Mouse (Mus musculus): ENCODE measurements around the gene Zmiz1.

Gene Zmiz1

DNA sequence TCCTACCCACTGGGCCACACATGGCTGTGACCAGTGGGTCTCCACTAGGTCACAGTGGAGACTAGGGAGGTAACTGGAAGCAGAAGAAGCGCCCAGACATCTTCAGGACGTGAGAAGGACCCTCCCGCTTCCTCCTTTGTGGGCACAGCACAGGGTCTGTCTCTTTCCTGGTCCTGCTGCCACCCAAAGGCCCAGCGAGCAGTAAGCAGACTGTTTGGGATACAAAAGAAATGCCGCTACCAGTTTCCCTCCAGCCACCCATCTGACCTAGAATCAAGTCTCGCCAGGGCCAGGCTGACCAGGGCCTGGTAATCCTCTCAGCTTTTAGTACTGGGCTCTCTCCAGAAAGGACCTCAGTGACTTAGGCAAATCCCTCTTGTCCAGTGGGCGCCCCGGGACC is 156.6 kb downstream of the Zmiz1 start:
- no peak for DNase-seq (ENCODE audit: low spot score)

DNA sequence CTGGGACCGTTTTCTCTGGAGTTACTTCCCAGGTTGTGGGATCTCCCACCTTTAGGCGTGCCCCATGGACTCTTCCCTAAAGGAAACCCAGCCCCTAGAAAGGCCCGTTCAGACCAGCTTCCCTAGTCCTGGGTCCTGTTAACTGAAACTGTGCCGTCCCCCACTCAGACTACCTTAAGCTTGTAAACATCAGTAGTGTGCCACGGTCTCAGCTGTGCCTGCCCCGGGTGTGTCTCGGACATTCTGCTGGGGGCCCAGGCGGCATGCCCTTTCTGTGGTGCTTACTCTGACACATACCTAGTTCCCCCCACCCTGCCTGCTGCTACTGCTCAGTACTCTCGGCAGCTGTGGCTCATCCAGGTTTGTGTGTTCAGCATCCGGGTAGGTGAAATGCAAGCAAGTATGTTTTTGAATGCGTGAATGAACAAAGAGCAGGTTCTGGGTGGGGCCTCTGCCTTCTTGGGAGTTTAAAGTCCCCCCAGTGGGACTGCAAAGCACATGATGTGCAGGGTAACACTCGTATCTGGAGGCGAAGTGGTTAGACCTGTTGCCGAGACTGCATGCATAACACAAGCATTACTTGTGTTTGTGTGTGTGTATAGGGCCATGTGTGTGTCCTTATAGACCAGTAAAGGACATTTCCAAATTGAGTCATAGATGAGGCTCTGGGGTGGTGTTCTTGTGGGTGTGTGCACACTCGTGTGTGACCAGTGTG is 157.2 kb downstream of the Zmiz1 start:
- no peak for DNase-seq (ENCODE audit: low spot score)

DNA sequence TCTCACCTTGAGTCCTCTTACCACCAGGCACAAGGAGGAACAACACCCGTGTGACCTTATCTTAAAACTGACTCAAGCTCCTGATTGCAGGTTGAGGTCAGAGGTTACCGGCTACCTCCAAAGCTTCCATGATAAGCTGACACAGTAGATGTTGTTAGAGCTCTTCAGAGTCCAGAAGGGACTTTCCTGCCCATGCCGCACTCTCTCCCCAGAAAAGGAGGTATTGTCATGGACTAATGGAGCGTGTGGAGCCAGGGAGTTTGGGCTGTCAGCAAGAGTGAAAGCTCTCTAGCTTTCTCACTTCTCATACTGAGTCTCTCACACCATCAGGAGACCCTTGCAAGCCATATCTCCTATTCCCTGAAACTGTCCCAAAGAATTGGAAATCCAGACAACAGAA is 158.3 kb downstream of the Zmiz1 start:
- DNase-seq (ENCODE audit: low spot score) = no peak

DNA sequence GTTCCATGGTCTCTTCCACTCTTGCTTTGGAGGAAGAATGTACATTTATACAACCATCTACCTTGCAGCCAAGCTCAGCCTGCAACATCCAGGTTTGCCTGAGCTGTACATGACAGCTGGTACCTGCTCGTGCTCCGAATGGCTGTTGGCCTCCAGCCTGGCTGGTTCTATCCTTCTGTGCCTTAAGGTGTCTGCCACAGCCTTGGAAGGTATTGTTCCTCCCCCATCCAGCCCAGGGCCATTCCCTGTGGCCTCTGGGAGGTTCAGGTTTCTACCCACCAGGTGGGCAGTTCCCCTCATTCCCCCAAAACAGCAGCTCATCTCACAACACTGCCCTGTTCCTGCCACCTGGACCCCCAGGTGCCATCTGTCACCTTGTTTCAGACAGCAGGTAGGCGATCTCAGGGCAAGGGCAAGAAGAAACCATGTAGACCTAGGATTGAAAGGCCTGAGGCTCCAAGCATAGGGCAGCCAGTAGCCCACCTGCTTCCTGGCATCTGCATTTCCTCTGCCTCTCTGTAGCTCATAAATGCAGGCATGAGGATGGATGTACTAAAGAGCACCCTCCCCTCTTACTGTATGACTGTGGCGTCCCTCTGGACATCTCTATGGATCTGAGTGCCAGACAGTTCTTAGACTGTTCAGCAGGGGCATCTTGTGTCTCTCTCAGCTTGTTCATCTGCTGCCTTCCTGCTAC is 160.2 kb downstream of the Zmiz1 start:
- DNase-seq (ENCODE audit: low spot score) = no peak

DNA sequence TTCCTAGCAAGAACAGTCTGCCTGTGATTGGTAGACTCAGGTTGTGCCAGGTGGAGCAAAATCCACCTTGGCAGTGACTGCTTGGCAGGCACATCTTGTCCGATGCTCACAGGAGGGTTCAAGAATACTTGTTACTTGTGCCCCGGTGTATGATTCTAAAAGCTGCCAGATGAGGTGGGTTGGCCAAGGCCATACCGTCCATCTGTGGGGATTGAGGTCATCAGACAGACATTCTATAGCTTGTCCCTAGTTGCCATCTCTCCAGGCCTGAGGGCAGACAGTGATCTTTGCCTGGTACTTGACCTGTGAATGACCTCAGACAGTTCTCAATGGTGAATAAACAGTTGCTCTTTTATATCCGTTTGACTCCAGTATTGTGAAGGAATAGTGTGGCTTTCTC is 161.8 kb downstream of the Zmiz1 start:
- no peak for DNase-seq (ENCODE audit: low spot score)

DNA sequence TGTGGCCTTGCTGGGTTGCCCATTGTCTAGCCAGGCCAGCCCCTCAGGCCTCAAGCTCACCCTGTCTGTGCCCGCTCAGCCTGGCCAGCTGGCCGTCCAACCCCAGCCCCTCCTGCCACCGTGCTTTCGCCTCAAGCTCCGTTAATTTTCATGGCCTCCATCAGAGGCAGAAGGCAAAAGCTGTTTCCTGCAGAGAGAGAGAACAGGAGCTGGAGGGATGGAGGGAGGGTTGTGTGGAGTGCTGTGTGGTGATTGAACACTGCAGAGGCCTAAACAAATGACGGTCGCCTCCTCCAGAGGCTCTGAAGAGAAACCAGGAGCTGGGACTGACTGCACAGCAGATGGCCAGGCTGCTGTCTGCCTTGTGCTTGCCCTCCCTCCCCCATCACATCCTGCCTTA is 164.7 kb downstream of the Zmiz1 start:
- no peak for DNase-seq (ENCODE audit: low spot score)

DNA sequence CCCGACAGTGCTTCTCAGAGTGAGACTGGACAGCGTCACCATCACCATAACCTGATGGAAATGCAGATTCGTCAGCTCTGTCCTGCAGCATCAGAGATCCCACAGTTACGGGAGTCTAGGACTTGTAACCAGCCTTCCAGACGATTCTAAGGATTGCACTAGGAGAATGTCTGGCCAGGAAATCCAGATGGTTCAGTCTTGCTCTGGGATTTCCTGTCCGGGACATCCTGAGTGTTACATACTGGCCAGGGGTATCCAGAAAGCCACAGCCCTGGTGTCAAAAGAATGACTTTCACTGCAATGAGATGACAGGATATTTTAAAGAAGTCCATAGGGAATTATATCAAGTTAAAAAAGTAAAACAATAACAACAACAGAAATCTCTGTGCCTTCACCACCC is 165.7 kb downstream of the Zmiz1 start:
- no peak for DNase-seq (ENCODE audit: low spot score)

DNA sequence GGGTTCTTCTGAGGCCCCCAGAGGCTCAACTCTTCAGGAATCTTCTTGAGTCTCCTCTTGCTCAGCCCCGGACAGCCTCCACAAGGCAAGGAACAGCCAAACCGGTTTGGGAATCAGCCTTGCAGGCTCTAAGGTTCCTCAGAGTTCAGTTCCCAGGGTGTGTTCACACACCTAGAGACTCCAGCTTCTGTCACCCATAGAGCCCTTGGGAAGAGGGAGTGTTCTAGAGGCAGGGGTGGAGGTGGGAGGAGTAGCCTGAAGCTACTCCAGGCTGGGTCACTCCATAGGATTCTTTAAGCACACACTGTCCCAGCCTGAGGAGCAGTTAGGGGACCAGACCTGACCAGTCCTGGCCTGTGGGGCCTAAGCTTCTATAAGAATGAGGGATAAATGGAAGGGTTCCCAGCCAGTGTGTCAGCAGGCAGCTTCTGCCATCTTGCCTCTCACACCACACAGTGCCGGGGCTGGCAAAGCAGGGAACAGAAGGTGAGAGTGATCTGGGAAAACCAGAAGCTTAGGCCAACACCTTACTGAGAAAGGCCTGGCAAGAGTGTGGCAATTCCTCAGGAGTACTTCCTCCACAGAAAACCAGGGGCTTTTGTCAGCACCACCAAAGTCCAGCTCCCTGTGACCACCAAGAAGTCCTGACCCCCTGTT is 168.7 kb downstream of the Zmiz1 start:
- no peak for DNase-seq (ENCODE audit: low spot score)

DNA sequence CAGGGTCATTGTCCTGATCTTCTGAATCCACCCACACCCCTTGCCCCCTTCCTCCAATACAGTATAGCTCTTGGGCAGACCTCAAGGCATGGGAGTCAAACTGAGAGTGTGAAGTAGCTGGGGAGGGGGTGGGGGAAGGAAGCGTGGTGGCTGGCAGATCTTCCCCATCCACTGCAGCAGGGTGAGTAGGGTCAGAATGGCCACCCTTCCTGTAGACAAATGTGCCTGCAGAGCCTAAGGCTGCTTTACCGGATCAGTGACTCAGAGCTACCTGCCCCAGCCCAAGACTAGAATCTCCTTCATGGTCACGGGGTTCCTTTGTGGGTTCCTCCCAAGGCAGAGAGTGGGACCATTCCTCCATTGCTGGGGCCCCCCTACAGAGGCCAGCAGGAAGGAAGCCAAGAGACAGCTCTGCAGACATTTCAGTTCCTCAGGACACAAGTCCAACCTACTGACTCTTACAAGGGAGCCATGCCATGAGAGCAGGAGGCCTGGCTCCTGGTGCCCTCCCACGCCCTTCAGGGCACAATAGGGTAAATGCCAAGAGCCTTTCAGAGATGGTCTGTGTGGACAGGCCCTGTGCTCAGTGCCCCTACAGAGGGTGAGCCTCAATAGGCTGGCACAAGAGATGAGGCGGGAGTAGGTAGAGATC is 169.6 kb downstream of the Zmiz1 start:
- DNase-seq (ENCODE audit: low spot score) = no peak

DNA sequence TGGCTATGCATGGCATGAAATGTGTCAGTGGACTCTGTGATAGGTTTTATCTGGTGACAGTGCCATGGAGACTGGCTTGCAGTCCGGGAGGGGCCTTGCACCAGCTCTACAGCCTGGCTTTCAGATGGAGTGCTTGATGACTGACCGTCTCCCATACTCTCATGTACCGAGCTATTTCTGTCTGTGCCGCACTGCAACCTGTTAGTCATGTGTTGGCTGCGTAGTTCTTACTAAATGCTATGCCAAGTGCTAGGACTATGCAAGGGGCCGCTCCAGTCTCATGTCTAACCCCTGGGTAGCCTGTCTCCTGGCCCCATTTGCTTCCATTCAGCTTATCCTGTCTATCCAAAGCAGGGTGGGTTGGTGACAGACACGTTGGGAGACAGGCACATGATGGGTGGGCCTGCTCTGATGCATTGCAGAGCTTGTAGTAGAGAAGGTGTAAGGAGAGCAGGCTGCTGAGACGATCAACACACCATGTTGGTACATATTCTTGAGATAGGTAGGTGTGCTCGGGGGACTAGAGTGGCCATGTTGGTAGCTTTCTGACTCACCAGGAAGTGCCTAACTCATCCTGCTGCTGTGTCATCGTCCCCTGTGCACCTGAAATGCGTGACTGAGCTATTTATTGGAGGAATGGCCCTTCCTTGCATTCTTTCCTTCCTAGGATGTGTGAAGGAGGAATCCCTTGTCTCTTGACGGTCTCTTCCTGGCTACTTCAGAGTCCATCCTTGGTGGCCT is 171.1 kb downstream of the Zmiz1 start:
- DNase-seq (ENCODE audit: low spot score) = no peak

DNA sequence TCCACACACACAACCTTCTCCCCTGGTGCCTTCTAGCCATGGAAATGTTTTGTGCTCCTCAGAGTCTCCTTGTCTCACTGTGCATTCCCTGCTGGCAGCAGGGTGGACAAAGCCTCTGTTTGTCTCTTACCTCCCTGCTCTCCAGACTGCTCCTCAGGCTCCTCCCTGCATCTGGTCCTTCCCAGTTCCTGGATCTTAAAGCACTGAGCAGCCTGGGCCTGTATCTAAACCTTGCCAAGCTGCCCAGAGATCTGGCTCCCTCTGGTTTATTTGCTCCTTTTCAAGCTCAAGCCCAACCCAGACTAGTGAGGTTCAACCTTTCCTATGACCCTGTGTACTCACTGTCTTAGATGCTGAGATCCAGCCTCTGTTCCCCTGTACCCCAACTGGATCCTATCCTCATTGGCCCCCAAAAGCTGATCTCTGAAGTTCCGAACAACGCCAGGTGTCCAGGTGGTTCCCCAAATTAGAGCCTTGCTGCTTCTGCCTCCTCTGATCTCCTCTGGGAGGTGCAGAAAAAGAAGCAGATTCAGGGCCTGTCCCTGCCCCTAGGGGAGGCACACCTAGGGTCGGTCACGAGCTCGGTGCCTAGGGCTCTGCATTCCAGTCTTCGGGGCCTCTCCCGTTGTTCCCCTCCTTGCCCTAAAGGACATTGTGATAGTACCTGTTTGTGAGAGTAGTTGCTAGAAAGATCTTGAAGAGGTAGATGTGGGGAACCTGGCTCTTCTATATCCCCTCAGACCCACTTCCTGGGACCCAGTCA is 171.8 kb downstream of the Zmiz1 start:
- DNase-seq (ENCODE audit: low spot score) = no peak

DNA sequence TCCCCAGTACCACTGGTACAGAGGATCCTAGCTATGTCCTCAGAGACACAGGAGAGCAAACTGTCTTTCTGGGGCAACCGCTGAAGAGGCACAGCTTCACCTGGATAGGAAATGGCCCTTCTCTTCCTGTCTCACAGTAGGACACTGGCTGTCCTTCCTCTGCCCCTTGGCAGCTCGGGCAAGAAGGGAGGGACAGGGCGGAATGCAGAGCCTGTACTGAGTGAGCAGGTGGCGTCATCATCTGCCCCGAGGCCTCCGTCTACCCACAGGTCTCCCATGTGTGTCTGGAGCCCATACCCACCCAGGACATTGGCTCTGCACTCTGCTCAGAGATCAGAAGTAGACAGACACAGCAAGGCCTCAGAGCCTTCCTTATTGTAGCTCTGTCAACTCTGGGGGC is 172.5 kb downstream of the Zmiz1 start:
- no peak for DNase-seq (ENCODE audit: low spot score)

DNA sequence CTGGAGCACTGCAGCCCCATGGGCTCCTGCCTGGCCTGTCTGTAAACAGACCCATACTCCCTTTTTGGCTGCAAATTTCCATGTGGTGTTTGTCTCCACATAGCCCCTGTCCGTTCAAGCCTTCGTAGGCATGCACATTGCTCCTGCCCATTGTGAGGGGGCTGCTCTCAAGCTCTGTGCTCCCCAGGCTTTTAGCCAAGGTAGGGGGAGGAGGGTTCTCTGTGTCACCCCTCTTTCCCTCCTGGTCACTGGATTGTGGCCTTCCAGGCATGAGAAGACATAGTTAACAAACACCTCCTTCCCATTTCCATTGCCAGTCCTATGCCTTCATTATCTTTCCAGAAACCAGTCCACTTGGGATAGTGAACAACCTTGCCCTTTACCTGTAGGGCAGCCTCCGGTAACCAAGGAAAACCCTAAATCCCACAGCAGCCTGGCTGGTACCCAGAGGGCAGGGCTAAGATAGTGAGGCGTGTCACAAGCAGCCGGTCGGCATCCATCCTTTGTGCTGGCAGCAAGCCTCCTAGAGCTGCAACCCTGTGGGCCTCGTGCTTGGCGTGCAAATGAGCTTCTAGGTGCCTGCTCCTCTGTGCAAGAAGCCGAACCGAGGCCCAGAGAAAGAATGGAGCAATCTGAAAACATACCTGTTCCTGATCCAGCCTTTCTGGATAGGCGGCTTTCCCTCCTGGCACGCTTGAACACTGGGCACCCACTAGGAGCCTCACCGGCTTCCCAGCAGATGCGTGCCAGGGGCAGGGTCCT is 174.7 kb downstream of the Zmiz1 start:
- DNase-seq (ENCODE audit: low spot score) = no peak

DNA sequence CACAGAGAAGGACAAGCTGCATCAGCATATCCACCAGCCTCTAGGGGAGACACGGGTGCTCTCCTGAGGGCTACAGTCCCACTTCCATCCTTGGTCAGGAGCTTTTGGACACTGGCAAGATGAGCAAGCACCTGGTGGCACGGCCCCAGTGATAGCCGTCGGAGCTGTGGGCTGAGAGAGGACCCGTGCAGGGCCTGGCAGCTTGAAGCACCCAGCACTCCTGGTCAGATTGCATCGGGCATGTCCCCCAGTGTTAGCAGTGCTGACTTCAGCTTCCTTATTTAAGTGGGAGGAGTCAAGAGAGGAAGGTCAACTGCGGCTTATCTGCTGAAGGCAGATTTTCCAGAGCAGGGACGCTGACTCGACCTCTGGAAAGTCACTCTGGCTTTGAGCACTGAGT is 175.3 kb downstream of the Zmiz1 start:
- no peak for DNase-seq (ENCODE audit: low spot score)

DNA sequence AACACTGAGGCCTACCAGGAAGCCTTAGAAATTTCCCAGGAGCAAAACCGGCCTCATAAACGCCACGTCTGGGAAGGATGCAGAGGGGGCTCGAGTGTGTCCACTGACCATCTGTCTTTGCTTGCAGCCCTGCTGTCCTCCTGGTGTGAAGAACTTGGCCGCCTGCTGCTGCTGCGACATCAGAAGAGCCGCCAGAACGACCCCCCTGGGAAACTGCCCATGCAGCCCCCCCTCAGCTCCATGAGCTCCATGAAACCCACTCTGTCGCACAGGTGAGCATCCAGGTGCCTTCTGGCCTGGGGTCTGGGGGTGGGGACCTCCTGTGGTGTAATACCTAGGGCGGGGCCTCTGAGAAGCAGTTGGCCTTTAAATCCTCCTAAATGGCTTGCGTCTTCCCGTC is 176.8 kb downstream of the Zmiz1 start:
- no peak for DNase-seq (ENCODE audit: low spot score)

DNA sequence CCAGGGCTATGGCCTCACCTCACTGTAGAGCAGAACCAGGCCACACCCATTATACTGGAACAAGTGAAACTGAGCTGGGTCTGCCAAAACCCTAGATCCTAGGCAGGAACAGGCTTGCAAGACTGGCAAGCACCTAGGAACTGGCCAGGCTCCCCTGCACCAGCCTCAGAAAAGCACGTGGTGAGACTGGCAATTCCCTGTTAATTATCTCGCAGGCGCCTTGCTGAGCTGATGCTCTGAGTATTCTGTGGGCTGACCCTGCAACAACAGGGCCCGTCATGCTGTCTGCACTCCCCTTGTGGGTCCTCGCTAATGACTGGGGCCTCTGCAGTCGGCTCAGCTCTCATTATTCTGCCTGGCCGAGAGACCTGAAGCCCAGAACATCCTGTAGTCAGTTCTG is 177.3 kb downstream of the Zmiz1 start:
- DNase-seq (ENCODE audit: low spot score) = no peak

DNA sequence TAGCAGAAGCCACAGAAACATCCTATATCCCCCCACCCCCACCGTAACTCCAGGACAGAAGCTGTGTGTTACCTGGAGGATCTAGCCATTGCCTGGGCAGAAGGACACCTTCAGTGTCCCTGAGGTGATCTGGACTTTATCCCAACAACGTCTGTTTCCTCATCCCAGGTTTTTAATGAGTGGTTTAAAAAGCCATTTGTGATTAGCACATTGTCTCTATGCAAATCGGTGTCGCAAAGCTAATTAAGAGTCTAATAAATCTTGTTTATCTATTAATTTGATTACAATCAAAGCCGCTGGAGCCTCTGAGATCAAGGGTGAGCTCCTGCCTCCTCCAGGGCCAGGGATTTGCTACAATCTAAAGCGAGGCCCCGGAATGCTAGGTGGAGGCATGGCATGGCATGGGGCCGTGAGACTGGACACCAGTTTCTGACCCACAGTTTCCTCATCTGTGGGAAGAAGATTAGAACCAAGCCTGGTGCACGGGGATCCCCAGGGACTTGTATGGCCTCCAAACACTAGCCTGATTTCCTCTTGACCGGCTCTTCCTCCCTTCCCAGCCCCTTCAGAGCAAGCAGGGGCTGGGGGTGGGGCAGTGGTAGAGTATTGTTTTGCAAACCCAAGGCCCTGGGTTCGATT is 180.3 kb downstream of the Zmiz1 start:
- no peak for DNase-seq (ENCODE audit: low spot score)

DNA sequence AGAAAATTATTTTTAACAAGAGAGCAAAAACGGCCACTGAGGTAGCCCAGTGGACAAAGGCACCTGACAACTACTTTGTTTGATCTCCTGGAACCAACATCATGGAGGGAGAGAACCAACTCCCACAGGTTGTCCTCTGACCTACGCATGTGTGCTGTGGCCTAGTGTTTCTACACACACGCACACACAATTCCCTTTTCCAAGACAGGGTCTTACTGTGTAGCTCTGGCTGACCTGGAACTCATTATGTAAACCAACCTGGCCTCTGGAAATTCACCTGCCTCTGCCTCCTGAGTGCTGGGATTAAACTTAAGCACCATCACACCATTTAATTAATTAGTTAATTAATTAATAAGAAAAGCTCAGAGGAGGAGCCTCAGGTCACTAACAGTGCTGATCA is 181.0 kb downstream of the Zmiz1 start:
- DNase-seq (ENCODE audit: low spot score) = no peak

DNA sequence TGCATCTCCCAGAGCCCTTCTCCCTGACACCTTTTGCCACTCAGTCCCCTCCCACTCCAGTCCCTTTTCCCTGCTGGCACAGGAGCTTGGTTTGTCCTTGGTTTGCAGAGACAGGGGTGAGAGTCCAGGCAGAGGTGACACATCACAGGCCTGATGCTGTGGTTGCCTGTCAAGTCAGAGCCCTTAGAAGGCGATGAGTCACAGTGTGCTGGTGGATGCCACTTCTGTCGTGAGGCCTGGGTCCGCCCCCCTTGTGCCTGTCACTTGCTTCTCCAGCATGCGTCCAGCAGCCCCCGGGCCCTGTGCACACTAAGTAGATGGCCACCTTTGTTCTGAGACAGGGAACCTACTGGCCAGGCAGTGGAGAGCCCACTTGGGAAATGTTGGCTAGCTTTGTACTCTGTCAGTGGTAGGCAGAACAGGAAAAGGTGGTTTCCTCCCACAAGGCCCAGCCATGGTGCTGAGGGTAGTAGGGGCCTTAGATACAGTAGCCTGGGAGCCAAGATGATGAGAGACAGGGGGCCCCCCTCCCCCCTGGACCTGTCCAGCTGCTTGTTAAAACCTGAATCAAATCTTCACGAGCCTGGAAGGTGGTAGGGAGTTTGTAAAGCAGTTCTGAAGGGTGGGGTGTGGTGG is 181.6 kb downstream of the Zmiz1 start:
- DNase-seq (ENCODE audit: low spot score) = no peak

DNA sequence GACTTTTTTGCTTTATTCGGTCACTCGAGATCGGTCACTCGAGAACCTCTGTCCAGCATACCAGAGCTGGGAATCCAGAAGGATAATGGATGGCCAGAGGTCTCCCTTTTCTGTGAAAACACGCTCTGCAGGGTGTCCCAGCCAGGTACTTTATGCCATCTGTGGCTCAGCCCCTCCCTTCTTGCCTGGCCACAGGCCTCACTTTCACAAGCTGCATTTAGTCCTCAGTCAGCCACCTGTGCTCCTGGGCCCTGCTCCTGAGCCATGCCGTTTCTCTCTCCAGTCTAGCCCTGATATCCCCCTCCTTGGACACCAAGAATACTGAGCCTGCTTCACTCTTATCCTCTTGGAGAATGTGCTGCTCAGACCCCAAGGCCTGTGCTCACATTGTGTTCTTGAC is 182.1 kb downstream of the Zmiz1 start:
- DNase-seq (ENCODE audit: low spot score) = no peak
